Mouse (Mus musculus) embryo, embryonic 10 days (tissue): Measurements from ENCODE around the gene Cep295nl.
"Not testable (repeated sequence)": the region's sequence is repeated elsewhere in the genome, so short reads cannot be mapped to it uniquely, and the experiment has no call there.

Experiments
- DNase-seq: peaks from one replicate; pipeline ENCODE4 v3.0.0-alpha.2; 2015; ENCODE audit warnings: low spot score

Cep295nl gene

GRCm38 (mm10) chr11:118321500-118321899, 20.8 kb downstream of the Cep295nl start:
- no peak for DNase-seq

DNA sequence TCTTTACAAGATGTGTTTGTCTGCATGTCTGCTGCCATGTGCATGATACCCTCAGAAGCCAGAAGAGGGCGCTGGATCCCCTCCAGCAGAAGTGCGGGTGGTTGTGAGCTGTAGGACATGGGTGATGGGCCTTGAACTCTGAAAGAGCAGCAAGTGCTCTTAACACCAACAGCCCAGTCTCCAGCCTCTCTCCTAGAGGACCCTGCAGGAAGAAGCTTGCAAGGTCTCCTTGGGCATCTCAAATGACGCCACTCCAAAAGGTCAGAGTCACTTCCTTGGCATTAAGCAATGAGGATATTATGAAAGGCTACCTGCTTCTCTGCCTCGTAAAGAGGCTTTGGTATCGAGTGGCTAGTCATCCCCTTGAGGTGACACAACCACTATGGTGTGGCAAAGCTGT, 23.6 kb downstream of the Cep295nl start:
- DNase-seq: peak; percentile 58

GRCm38 (mm10) chr11:118317129-118317528, 25.2 kb downstream of the Cep295nl start:
- peak; percentile 91 for DNase-seq

GRCm38 (mm10) chr11:118316231-118316806, 26.0 kb downstream of the Cep295nl start:
- DNase-seq: no peak

DNA sequence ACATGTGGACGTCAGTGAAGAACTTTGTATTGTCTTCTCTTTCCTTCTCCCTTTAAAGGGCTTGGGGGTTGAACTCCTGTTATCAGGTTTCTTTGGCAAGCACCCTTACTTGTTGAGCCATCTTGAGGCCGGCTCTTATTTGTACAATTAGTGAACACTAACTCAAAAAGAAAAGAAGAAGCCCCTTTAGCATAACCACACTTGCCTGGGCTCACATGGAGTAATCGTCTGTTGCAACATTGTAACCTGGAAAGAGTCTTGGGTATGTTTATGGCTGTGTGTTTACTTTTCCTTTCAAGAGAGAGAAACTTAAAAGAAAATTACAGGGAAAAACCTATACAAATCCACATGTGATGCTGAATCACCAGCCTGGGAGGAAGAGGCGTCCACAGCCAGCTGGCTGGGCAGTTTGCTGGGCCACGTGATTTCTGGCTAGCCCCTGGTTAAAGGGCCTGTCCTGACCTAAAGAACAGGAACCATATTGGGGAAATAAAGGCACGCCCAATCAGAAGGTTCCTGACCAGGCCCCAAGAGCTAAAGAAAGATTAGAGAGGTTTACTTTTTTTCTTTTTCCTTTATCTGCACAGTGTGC, 30.1 kb downstream of the Cep295nl start:
- DNase-seq: no peak

- DNase-seq: not testable (repeated sequence)
Measured at GRCm38 (mm10) chr11:118307962-118308361, 34.3 kb downstream of the Cep295nl start.

DNA sequence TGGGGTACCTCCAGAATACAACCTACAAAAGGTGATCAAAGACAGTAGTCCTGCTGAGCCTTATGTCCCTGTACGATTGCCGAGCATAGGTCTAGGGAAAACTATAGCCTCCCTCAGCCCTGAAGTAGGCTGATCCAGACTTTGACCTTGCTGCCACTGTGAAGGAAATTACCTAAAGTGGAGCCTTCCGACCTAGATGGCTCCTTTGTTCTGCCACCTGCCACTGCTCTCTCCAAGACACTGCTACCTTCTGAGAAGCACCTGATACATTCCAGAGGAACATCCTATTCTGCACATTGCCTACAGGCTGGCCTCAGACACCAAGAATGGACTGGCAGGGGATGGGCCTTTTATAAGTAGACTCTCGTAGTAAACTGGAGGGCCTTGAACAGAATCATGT, 38.3 kb downstream of the Cep295nl start:
- not testable (repeated sequence) for DNase-seq

- no peak for DNase-seq
Measured at GRCm38 (mm10) chr11:118298810-118299209, 43.5 kb downstream of the Cep295nl start.

GRCm38 (mm10) chr11:118297967-118298366, 44.3 kb downstream of the Cep295nl start:
- no peak for DNase-seq

DNA sequence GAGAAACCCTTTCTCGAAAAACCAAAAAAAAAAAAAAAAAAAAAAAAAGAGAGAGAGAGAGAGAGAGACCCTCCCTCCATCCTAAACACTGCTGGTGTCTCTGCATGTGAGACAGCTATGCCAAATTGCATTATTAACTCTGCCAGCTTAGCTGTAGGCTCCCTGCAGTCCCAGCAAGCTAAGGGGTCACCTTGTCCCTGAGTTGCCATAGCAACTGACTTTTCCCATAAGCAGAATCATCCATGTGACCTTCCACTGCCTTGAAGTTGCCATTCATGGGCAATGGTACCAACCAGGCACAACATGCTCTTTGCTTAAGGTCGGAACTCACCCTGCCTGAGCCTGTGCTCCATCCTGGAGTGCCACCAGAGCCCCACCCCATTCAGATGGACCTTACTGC, 47.3 kb downstream of the Cep295nl start:
- DNase-seq: no peak

DNA sequence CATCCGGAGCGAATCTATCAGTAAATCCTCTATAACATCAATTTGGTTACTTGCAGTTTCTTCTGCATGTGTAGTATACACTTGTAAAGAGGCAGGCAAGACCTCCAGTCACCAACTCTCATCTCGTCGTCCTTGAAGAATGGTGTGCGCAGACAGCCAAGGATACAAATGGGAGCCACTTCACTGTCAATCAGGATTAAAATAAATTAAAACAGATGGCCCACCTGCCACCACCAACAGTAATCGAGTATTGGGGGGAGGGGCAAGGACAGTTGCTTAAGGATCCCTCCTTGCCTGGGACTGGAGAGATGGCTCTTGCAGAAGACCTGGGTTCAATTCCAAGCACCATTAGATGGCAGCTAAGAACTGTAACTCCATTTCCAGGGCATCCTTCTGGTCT, 49.6 kb downstream of the Cep295nl start:
- no peak for DNase-seq

DNA sequence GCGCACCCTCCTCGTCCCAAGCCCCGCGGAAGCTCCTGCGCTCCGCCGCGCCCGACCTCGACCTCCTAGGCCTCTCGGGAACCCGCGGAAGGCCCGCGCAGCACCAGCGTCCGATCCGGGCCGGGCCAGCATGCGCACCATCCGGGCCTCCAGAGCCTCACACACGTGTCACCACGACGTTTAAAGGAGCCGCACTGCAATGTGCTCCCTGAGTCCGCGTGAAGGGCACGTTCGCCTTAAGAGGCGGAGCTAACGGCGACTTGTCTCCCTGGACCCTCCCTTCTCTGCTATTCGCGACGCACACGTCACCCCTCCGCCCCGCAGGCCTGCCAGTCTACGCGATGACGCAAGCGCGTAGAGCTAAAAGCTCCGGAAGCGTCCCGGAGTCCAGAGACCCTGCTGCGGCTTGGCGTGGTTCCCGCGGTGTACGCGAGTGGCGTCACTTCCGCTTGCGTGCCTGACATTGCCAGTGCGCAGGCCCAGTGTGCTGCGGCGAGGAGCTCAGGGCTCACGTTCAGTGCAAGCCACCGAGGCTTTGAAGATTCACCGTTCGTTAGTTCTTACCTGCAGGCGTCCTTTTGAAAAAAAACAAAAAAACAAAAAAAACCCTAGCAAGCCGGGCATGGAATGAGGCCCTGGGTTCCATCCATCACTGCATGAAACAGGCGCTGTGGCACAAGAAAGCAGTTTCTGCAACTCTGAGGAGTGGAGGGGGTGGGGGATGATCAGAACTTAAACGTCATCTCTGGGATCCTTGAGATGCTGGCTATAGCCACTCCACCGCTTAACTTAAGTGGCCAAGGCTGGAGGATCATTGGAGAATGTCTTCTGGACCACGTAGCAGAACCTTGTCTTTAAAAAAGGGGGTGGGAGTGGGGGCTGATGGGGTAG, 52.1 kb downstream of the Cep295nl start, which contains the start of gene Usp36:
TSS of gene Usp36 (minus strand) at position 246 of the 891 bp plus-strand sequence.
- DNase-seq: peak; percentile 100

GRCm38 (mm10) chr11:118289562-118289961, 52.7 kb downstream of the Cep295nl start:
- DNase-seq: peak; percentile 48

DNA sequence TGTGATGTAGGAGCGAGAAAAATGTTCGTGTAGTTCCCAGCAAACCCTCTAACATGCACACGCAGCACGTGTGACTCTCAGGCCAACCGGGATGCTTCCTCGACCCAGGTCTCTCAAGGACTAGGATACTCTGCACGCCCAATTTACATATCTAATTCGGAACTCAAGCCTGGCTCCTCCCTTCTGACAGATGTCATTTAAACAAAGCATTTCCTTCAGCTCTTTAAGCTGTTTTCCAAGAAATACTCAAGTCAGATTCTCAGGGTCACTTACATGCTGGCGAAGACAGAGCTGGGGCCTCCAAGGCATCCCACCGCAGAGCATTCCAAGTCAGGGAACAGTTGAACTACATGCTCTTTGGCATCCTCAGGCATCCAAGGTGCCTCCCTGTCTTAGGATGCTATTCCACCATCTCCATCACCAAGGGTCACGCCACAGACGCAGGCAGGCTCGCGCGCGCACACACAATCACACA, 53.2 kb downstream of the Cep295nl start:
- DNase-seq: peak; percentile 67

DNA sequence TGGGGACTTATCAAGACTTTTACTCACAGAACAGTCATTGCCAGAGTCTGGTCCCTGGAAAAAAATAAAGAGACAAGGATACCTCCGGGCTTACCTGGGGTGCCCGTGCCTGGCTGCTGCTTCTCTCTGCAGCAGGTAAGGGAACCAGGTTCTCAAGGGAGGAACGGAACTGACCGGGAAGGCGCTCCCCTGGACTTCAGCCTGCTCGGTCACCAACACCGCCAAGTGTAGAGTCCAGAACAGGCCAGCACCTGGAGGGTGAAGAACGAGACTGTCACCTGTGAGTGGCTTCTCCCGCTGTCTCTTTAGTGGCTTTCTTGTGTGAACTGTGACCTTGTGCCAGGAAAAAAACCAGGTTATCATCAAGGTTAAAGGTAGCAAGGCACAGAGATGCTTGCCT, 54.7 kb downstream of the Cep295nl start:
- no peak for DNase-seq

DNA sequence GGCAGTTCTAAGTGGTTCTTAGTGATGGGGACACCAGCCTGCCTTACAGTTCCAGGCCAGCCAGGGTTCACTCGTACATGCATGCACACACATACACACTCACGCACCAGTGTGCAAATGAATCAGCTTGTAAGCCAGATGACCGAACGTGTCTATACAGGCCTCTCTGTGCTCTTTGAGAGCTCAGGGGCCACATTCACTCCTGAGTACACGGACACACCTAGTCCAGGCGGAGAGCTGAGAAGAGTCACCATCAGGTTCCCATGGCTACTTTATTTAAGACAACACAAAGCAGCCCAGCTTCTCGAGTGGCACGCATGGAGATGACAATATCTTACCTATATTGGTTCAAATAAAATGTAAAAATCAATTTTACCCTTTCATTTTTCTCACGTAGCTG, 55.9 kb downstream of the Cep295nl start:
- DNase-seq: no peak

DNA sequence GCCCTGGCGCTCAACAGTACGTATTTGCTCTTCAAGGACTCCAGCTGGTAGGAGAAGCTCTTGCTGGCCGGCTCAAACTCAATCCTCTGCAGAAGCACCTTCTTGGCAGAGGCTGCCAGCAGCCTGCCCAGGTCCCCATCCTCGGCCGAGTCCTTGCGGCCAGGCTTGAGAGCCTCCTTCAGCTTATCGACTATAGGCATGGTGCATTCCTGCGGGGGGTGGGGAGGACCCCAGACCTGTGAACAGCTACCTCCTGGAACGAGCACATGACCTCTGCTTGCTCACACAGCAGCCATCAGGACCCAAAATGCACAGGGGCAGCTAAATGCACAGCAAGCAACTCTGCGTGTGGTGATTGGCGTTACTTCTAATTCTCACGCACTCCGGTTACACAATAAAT, 56.5 kb downstream of the Cep295nl start:
- DNase-seq: no peak
